ENCODE assay signal across 25 mouse cellular contexts in the genomic region with DNA sequence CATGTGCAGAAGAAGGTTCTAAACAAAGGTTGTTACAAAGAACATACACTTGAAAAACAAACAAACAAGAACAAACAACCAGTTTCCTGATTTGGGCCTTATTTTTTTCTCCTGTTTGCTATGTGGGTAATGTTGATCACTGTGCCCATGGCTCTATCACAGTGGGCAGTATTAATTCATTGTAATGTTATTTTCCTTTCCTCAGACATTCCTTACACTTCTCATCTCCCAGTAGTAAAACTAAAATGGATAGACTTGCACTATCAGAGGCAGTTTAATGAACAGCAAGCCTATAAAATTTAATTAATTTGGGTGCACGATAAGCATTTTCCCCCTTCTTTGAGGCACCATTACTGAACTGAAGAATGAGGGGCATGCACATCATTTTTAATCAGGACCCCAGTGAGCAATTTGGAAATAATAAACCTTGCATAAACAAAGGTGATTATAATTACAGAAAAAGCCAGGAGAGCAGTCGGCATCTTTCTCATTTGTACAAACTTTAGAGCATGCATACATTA.
"Had no signal": no experiment of that assay in that cellular context is flagged by ENCODE, and none has a peak within 500 bp of the region (broad histone marks: within the 10 kb centered on the region; RNA-seq: fewer than 3 reads in every experiment).

No protein-coding gene starts in this region.

- H3K36me3 ChIP-seq: heart, embryonic 13.5 days; heart, embryonic 15.5 days; hindbrain, embryonic 12.5 days; hindbrain, embryonic 15.5 days; kidney, embryonic 15.5 days; limb, embryonic 13.5 days; limb, embryonic 15.5 days had no signal

- ATAC-seq: forebrain, embryonic 16.5 days; intestine, embryonic 16.5 days had no signal

- H3K4me2 ChIP-seq: heart, embryonic 11.5 days; heart, embryonic 13.5 days; heart, embryonic 15.5 days; hindbrain, embryonic 12.5 days; hindbrain, embryonic 15.5 days; kidney, embryonic 15.5 days; limb, embryonic 13.5 days; limb, embryonic 15.5 days had no signal

- H3K9me3 ChIP-seq: heart, embryonic 13.5 days; heart, embryonic 15.5 days; hindbrain, embryonic 12.5 days; hindbrain, embryonic 15.5 days; kidney, embryonic 15.5 days; limb, embryonic 13.5 days; limb, embryonic 15.5 days had no signal

- H3K27ac ChIP-seq: gastrocnemius, adult 2 months; heart, adult 2 months; heart, embryonic 13.5 days; heart, embryonic 15.5 days; hindbrain, embryonic 12.5 days; hindbrain, embryonic 15.5 days; kidney, embryonic 15.5 days; kidney, postnatal 0 days; limb, embryonic 13.5 days; limb, embryonic 15.5 days had no signal

- H3K27me3 ChIP-seq: heart, embryonic 13.5 days; heart, embryonic 15.5 days; hindbrain, embryonic 12.5 days; hindbrain, embryonic 15.5 days; kidney, embryonic 15.5 days; limb, embryonic 13.5 days; limb, embryonic 15.5 days had no signal

- DNase-seq: gastrocnemius, adult 2 months; gastrocnemius, postnatal 10 days; gastrocnemius, postnatal 25 days; heart, adult 2 months; heart, postnatal 14 days; heart, postnatal 36 days; kidney, adult 11 months; kidney, adult 2 months; kidney, adult 9 months; kidney, postnatal 14 days; kidney, postnatal 36 days; layer of hippocampus, adult 9-11 months; layer of hippocampus, postnatal 36 days; left cerebral cortex, postnatal 4 days had no signal

- H3K4me3 ChIP-seq: gastrocnemius, adult 2 months; heart, adult 2 months; heart, embryonic 13.5 days; heart, embryonic 15.5 days; hindbrain, embryonic 12.5 days; hindbrain, embryonic 15.5 days; kidney, embryonic 15.5 days; limb, embryonic 13.5 days; limb, embryonic 15.5 days had no signal

- H3K4me1 ChIP-seq: heart, embryonic 13.5 days; heart, embryonic 15.5 days; hindbrain, embryonic 12.5 days; hindbrain, embryonic 15.5 days; kidney, embryonic 15.5 days; limb, embryonic 13.5 days; limb, embryonic 15.5 days had no signal

- H3K9ac ChIP-seq: heart, embryonic 13.5 days; heart, embryonic 15.5 days; hindbrain, embryonic 12.5 days; hindbrain, embryonic 15.5 days; kidney, embryonic 15.5 days; limb, embryonic 13.5 days; limb, embryonic 15.5 days had no signal
